Mouse (Mus musculus): ENCODE data around the gene Zdhhc13. TPM values are rescaled to one million over a fixed set of nuclear protein-coding genes. Genes with fewer than 3 reads are reported as not detected.

The Zdhhc13 gene
- polyA plus RNA-seq, 2 experiments: 28.5 to 30.5 TPM

GRCm38 (mm10) chr7:48754415-48754974 lies 34.3 kb upstream of the Zdhhc13 start:
- WGBS: 76% methylated on average over 3 of the region's 3 CpGs
- no peak overlapping the region for H3K27ac ChIP-seq (replicated peaks; ENCODE audit: low read depth, low read length)
- no peak overlapping the region for H3K4me3 ChIP-seq (replicated peaks; ENCODE audit: low read length)
- no peaks in the 10 kb centered on the region for H3K27me3 ChIP-seq (ENCODE audit: control insufficient read depth, insufficient read depth, low read length)
- ATAC-seq (ENCODE audit: low FRiP score, low read depth) (no peak), DNase-seq (ENCODE audit: low spot score) (no peak)
- H3K36me3 ChIP-seq (ENCODE audit: control insufficient read depth, insufficient read depth, low read length): no peaks in the 10 kb centered on the region
- H3K4me1 ChIP-seq (ENCODE audit: control insufficient read depth, insufficient read depth, low read length): no peaks in the 10 kb centered on the region
- no peak overlapping the region for H3K4me2 ChIP-seq (replicated peaks; ENCODE audit: low read depth, low read length, severe bottlenecking)
- no peak overlapping the region for H3K9ac ChIP-seq (ENCODE audit: low read depth, low read length, severe bottlenecking)
- H3K9me3 ChIP-seq (ENCODE audit: control insufficient read depth, low read length): no peaks in the 10 kb centered on the region
- no peak for TF ChIP-seq POLR2A (IDR thresholded peaks at IDR 0.05; ENCODE audit: borderline replicate concordance, extremely low read depth, insufficient read depth, insufficient read length)

- Histone ChIP-seq H3K4me1 (ENCODE audit: control insufficient read depth, insufficient read depth, low read length) (no peaks in the 10 kb centered on the region), H3K4me3 (replicated peaks; ENCODE audit: low read length) (no peak overlapping the region), H3K27ac (replicated peaks; ENCODE audit: low read depth, low read length) (no peak overlapping the region), H3K4me2 (replicated peaks; ENCODE audit: low read depth, low read length, severe bottlenecking) (no peak overlapping the region), H3K36me3 (ENCODE audit: control insufficient read depth, insufficient read depth, low read length) (no peaks in the 10 kb centered on the region), H3K9ac (ENCODE audit: low read depth, low read length, severe bottlenecking) (no peak overlapping the region), H3K9me3 (ENCODE audit: control insufficient read depth, low read length) (no peaks in the 10 kb centered on the region), H3K27me3 (ENCODE audit: control insufficient read depth, insufficient read depth, low read length) (no peaks in the 10 kb centered on the region)
- WGBS: 74% methylated on average over 3 of the region's 3 CpGs
- no peak for TF ChIP-seq POLR2A (IDR thresholded peaks at IDR 0.05; ENCODE audit: borderline replicate concordance, extremely low read depth, insufficient read depth, insufficient read length)
- DNase-seq (ENCODE audit: low spot score) (no peak), ATAC-seq (ENCODE audit: low FRiP score, low read depth) (no peak)
Measured at GRCm38 (mm10) chr7:48755825-48756224, 33.0 kb upstream of the Zdhhc13 start.

- no peak for TF ChIP-seq POLR2A (IDR thresholded peaks at IDR 0.05; ENCODE audit: borderline replicate concordance, extremely low read depth, insufficient read depth, insufficient read length)
- Histone ChIP-seq H3K36me3 (ENCODE audit: control insufficient read depth, insufficient read depth, low read length) (no peaks in the 10 kb centered on the region), H3K9me3 (ENCODE audit: control insufficient read depth, low read length) (no peaks in the 10 kb centered on the region), H3K4me1 (ENCODE audit: control insufficient read depth, insufficient read depth, low read length) (no peaks in the 10 kb centered on the region), H3K9ac (ENCODE audit: low read depth, low read length, severe bottlenecking) (no peak overlapping the region), H3K27me3 (ENCODE audit: control insufficient read depth, insufficient read depth, low read length) (no peaks in the 10 kb centered on the region), H3K4me2 (replicated peaks; ENCODE audit: low read depth, low read length, severe bottlenecking) (no peak overlapping the region), H3K27ac (replicated peaks; ENCODE audit: low read depth, low read length) (no peak overlapping the region), H3K4me3 (replicated peaks; ENCODE audit: low read length) (no peak overlapping the region)
- 91% methylated on average over 4 of the region's 4 CpGs for WGBS
- no peak for ATAC-seq (ENCODE audit: low FRiP score, low read depth)
- DNase-seq (ENCODE audit: low spot score): no peak
Measured at GRCm38 (mm10) chr7:48756306-48756931, 32.4 kb upstream of the Zdhhc13 start.

- DNase-seq (ENCODE audit: low spot score) (no peak), ATAC-seq (ENCODE audit: low FRiP score, low read depth) (no peak)
- Histone ChIP-seq H3K4me2 (replicated peaks; ENCODE audit: low read depth, low read length, severe bottlenecking) (no peak overlapping the region), H3K4me3 (replicated peaks; ENCODE audit: low read length) (no peak overlapping the region), H3K9ac (ENCODE audit: low read depth, low read length, severe bottlenecking) (no peak overlapping the region; the same call in 1 of the 2 replicates), H3K4me1 (ENCODE audit: control insufficient read depth, insufficient read depth, low read length) (no peaks in the 10 kb centered on the region), H3K36me3 (ENCODE audit: control insufficient read depth, insufficient read depth, low read length) (no peaks in the 10 kb centered on the region), H3K27ac (replicated peaks; ENCODE audit: low read depth, low read length) (no peak overlapping the region), H3K27me3 (ENCODE audit: control insufficient read depth, insufficient read depth, low read length) (no peaks in the 10 kb centered on the region), H3K9me3 (ENCODE audit: control insufficient read depth, low read length) (no peaks in the 10 kb centered on the region)
- TF ChIP-seq POLR2A (IDR thresholded peaks at IDR 0.05; ENCODE audit: borderline replicate concordance, extremely low read depth, insufficient read depth, insufficient read length): no peak
- 63% methylated on average over 1 of the region's 1 CpGs for WGBS
Measured at GRCm38 (mm10) chr7:48758083-48758482, 30.7 kb upstream of the Zdhhc13 start.

- no peaks in the 10 kb centered on the region for H3K36me3 ChIP-seq (ENCODE audit: control insufficient read depth, insufficient read depth, low read length)
- no peaks in the 10 kb centered on the region for H3K4me1 ChIP-seq (ENCODE audit: control insufficient read depth, insufficient read depth, low read length)
- H3K9ac ChIP-seq (ENCODE audit: low read depth, low read length, severe bottlenecking): no peak overlapping the region
- no peaks in the 10 kb centered on the region for H3K27me3 ChIP-seq (ENCODE audit: control insufficient read depth, insufficient read depth, low read length)
- no peaks in the 10 kb centered on the region for H3K9me3 ChIP-seq (ENCODE audit: control insufficient read depth, low read length)
- no peak overlapping the region for H3K4me3 ChIP-seq (replicated peaks; ENCODE audit: low read length)
- TF ChIP-seq POLR2A (IDR thresholded peaks at IDR 0.05; ENCODE audit: borderline replicate concordance, extremely low read depth, insufficient read depth, insufficient read length): no peak
- 92% methylated on average over 1 of the region's 1 CpGs for WGBS
- ATAC-seq (ENCODE audit: low FRiP score, low read depth) (no peak), DNase-seq (ENCODE audit: low spot score) (no peak)
- H3K4me2 ChIP-seq (replicated peaks; ENCODE audit: low read depth, low read length, severe bottlenecking): no peak overlapping the region
- H3K27ac ChIP-seq (replicated peaks; ENCODE audit: low read depth, low read length): no peak overlapping the region
Measured at GRCm38 (mm10) chr7:48760789-48761188, 28.0 kb upstream of the Zdhhc13 start.
